Mouse (Mus musculus): ENCODE results near the gene Pnkp. TPM values are rescaled to one million over a fixed set of nuclear protein-coding genes. Genes with fewer than 3 reads are reported as not detected.

Gene Pnkp
- total and polyA plus RNA-seq, 2 experiments: 20.8 to 45.7 TPM

DNA sequence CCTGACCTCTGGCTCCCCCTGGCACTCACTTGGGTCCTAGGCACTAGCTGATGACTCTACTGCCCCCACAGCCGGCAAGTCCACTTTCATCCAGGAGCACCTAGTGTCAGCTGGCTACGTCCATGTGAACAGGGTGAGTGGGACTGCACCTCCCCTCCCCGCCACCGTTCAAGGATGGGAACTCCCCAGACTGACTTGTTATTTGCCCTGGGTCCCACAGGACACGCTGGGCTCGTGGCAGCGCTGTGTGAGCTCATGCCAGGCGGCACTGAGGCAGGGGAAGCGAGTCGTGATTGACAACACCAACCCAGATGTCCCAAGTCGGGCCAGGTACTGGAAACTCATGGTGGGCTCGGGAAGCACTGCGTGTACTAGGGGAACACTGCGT lies 4.5 kb downstream of the Pnkp start:
- 87% methylated on average over 14 of the region's 14 CpGs for WGBS
- Histone ChIP-seq H3K9ac (ENCODE audit: low read depth, low read length) (no peak overlapping the region), H3K79me2 (ENCODE audit: control insufficient read depth, insufficient read depth, low read length) (no peaks in the 10 kb centered on the region; the same call in 1 of the 2 replicates), H3K4me3 (ENCODE audit: insufficient read depth, low read depth, low read length) (no peak overlapping the region), H3K36me3 (ENCODE audit: control insufficient read depth, insufficient read depth, low read length) (no peaks in the 10 kb centered on the region), H3K27ac (replicated peaks; ENCODE audit: insufficient read depth, low read depth, low read length) (no peak overlapping the region), H3K27me3 (ENCODE audit: control insufficient read depth, insufficient read depth, low read length) (no peaks in the 10 kb centered on the region), H3K4me1 (ENCODE audit: control insufficient read depth, insufficient read depth, low read length) (peaks cover 6% of the 10 kb centered on the region; the same call in 1 of the 2 replicates)
- DNase-seq (ENCODE audit: extremely low read depth, low read depth, low spot score): no peak
- TF ChIP-seq CTCF (IDR thresholded peaks at IDR 0.05; ENCODE audit: low read depth, low read length): no peak
- TF ChIP-seq POLR2A (IDR thresholded peaks at IDR 0.05; ENCODE audit: extremely low read depth, insufficient read depth, low read length): no peak

DNA sequence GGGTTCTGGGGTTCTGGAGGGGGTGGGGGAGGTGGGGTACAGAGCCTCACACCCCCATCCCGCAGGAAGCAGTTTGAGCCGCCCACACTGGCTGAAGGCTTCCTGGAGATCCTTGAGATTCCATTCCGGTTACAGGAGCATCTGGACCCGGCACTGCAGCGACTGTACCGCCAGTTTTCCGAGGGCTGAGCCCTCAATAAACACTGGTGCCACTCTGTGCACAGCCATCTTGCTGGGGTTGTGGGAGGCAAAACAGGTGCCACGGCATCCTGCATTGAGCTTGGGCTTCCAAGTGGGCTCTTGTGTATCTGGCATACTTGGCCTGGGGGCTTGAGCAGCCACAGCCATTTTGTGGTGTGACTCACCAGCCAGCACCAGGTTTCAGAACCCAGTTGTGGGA lies 5.5 kb downstream of the Pnkp start:
- H3K27me3 ChIP-seq (ENCODE audit: control insufficient read depth, insufficient read depth, low read length): no peaks in the 10 kb centered on the region
- H3K9ac ChIP-seq (ENCODE audit: low read depth, low read length): no peak overlapping the region
- peaks cover 7% of the 10 kb centered on the region; the same call in 1 of the 2 replicates for H3K4me1 ChIP-seq (ENCODE audit: control insufficient read depth, insufficient read depth, low read length)
- no peak overlapping the region for H3K27ac ChIP-seq (replicated peaks; ENCODE audit: insufficient read depth, low read depth, low read length)
- H3K36me3 ChIP-seq (ENCODE audit: control insufficient read depth, insufficient read depth, low read length): no peaks in the 10 kb centered on the region
- H3K4me3 ChIP-seq (ENCODE audit: insufficient read depth, low read depth, low read length): no peak overlapping the region
- DNase-seq (ENCODE audit: extremely low read depth, low read depth, low spot score): no peak
- H3K79me2 ChIP-seq (ENCODE audit: control insufficient read depth, insufficient read depth, low read length): peaks cover 1% of the 10 kb centered on the region; the same call in 1 of the 2 replicates
- TF ChIP-seq POLR2A (IDR thresholded peaks at IDR 0.05; ENCODE audit: extremely low read depth, insufficient read depth, low read length) (no peak), CTCF (IDR thresholded peaks at IDR 0.05; ENCODE audit: low read depth, low read length) (no peak)
- WGBS: 91% methylated on average over 8 of the region's 8 CpGs

DNA sequence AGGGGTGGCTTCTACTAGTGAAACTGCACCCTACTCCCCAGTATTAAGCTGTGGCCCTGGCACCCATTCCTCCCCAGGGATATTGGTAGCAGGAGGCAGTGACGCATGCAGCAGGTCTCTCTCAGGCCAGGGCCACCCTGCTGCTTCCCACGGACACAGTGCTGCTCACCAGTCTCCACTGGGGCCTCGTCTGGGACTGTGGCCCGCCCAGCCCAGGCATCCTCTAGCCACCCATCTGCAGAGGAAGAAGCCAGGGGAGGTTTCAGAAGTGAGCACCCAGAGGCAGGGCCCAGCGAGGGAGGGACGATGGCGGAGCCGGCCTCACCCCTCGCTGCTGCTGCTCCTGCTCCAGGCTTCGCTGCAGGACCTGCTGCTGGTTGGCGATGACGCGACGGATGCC lies 6.3 kb downstream of the Pnkp start:
- no peak for TF ChIP-seq POLR2A (IDR thresholded peaks at IDR 0.05; ENCODE audit: extremely low read depth, insufficient read depth, low read length)
- no peak for TF ChIP-seq CTCF (IDR thresholded peaks at IDR 0.05; ENCODE audit: low read depth, low read length)
- 94% methylated on average over 14 of the region's 14 CpGs for WGBS
- Histone ChIP-seq H3K27ac (replicated peaks; ENCODE audit: insufficient read depth, low read depth, low read length) (no peak overlapping the region), H3K9ac (ENCODE audit: low read depth, low read length) (no peak overlapping the region), H3K27me3 (ENCODE audit: control insufficient read depth, insufficient read depth, low read length) (no peaks in the 10 kb centered on the region), H3K36me3 (ENCODE audit: control insufficient read depth, insufficient read depth, low read length) (no peaks in the 10 kb centered on the region), H3K4me1 (ENCODE audit: control insufficient read depth, insufficient read depth, low read length) (peaks cover 12% of the 10 kb centered on the region), H3K79me2 (ENCODE audit: control insufficient read depth, insufficient read depth, low read length) (peaks cover 5% of the 10 kb centered on the region; the same call in 1 of the 2 replicates), H3K4me3 (ENCODE audit: insufficient read depth, low read depth, low read length) (no peak overlapping the region)
- DNase-seq (ENCODE audit: extremely low read depth, low read depth, low spot score): no peak

DNA sequence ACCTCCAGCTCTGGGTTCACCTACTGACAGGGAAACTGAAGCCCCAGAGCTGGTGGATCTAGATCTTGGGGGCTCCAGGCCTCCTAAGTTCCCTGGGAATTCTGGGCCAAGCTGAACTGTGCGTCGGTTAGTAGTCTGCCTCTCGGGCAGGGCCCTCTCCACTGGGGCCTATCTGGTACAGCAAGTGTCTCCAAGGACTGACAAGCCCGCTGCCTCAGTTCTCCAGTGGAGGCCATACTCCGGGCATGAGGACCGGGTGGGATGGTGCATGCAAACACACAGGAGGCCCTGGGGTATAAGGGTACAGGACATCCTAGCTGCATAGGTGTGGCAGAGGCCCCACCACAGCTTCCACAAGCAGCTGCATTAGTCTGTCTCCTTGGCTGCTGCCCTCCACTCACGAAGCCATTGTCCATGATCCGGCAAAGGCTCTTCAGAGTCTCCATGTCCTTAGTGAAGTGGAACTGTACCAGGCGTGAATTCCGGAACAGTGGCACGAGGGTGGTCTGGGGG lies 7.1 kb downstream of the Pnkp start:
- H3K27me3 ChIP-seq (ENCODE audit: control insufficient read depth, insufficient read depth, low read length): no peaks in the 10 kb centered on the region
- TF ChIP-seq POLR2A (IDR thresholded peaks at IDR 0.05; ENCODE audit: extremely low read depth, insufficient read depth, low read length) (no peak), CTCF (IDR thresholded peaks at IDR 0.05; ENCODE audit: low read depth, low read length) (no peak)
- no peak overlapping the region for H3K27ac ChIP-seq (replicated peaks; ENCODE audit: insufficient read depth, low read depth, low read length)
- no peak for DNase-seq (ENCODE audit: extremely low read depth, low read depth, low spot score)
- H3K79me2 ChIP-seq (ENCODE audit: control insufficient read depth, insufficient read depth, low read length): peaks cover 5% of the 10 kb centered on the region; the same call in 1 of the 2 replicates
- peaks cover 12% of the 10 kb centered on the region for H3K4me1 ChIP-seq (ENCODE audit: control insufficient read depth, insufficient read depth, low read length)
- H3K36me3 ChIP-seq (ENCODE audit: control insufficient read depth, insufficient read depth, low read length): no peaks in the 10 kb centered on the region
- whole genome bisulfite sequencing: 91% methylated on average over 11 of the region's 11 CpGs
- no peak overlapping the region for H3K9ac ChIP-seq (ENCODE audit: low read depth, low read length)
- no peak overlapping the region for H3K4me3 ChIP-seq (ENCODE audit: insufficient read depth, low read depth, low read length)

DNA sequence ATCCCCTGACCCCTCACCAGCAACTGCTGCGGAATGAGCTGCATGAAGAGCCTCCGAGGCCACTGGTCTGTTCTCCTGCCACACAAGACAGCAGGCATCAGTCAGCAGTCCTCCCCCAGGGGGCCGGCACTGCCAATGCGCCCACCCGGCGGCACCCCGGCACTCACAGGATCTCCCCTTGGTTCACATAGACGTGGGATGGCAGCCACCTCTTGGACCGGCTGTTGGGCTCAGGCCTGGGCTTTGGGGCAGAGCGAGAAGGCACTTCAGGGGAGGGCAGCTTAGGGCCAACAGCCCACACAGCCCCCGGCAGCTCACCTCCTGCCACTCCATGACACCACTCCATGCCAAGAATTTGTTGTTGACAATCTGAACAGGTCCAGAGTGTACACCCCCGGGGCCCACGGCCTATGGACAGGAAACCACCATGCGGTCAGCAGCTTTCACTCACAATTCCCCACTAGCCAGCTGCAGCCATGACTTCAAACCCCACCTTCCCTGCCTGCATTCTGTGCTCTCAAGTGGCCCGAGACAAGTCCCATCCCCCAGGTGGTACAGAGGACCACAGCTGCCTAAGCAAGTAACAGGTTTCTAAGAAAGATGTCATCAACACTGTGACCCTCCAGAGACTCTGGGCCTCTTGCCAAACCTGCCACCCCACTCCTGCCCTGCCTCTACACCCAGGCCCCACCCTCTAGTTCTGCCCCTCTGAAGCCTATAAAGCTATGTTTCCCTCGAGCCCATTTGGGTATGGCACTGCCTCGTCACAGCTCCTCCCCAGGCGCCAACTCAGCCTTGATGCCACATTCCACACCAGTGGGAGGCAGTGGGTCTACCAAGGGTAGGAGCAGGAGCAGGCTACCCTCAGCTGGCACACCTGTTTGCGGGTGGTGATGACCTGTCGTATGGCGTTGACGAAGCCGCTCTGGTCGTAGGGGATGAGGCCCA lies 7.9 kb downstream of the Pnkp start:
- Histone ChIP-seq H3K9ac (ENCODE audit: low read depth, low read length) (no peak overlapping the region), H3K4me3 (ENCODE audit: insufficient read depth, low read depth, low read length) (no peak overlapping the region), H3K4me1 (ENCODE audit: control insufficient read depth, insufficient read depth, low read length) (peaks cover 12% of the 10 kb centered on the region), H3K79me2 (ENCODE audit: control insufficient read depth, insufficient read depth, low read length) (peaks cover 5% of the 10 kb centered on the region; the same call in 1 of the 2 replicates), H3K27ac (replicated peaks; ENCODE audit: insufficient read depth, low read depth, low read length) (no peak overlapping the region), H3K36me3 (ENCODE audit: control insufficient read depth, insufficient read depth, low read length) (no peaks in the 10 kb centered on the region), H3K27me3 (ENCODE audit: control insufficient read depth, insufficient read depth, low read length) (no peaks in the 10 kb centered on the region)
- 80% methylated on average over 24 of the region's 24 CpGs for whole genome bisulfite sequencing
- DNase-seq (ENCODE audit: extremely low read depth, low read depth, low spot score): no peak
- TF ChIP-seq POLR2A (IDR thresholded peaks at IDR 0.05; ENCODE audit: extremely low read depth, insufficient read depth, low read length): no peak
